Mouse (Mus musculus) forebrain, embryonic 13.5 days (tissue): ENCODE results near the gene Large1. TPM values are rescaled to one million over a fixed set of nuclear protein-coding genes. Genes with fewer than 3 reads are reported as not detected.

Experiments
- ATAC-seq: fragments of 200-750 bp; cut with Nextera tagmentation; 2 replicates; pipeline ENCODE4 v1.8.0; 2017
- H3K27ac ChIP-seq: fragments of 300-500 bp; sonication (generic); 2 replicates; pipeline ENCODE4 v1.5.1; 2015; ENCODE audit warnings: inconsistent platforms, mild to moderate bottlenecking, moderate library complexity
- H3K27me3 ChIP-seq: fragments of 300-500 bp; sonication (generic); 2 replicates; pipeline ENCODE4 v1.6.1; 2015; ENCODE audit warnings: mild to moderate bottlenecking, inconsistent platforms
- H3K36me3 ChIP-seq: fragments of 300-500 bp; sonication (generic); 2 replicates; pipeline ENCODE4 v1.6.1; 2015; ENCODE audit warnings: mild to moderate bottlenecking, inconsistent platforms; ENCODE audit not compliant: poor library complexity, severe bottlenecking
- H3K4me1 ChIP-seq: fragments of 300-500 bp; sonication (generic); 2 replicates; pipeline ENCODE4 v1.6.1; 2015; ENCODE audit warnings: inconsistent platforms
- H3K4me2 ChIP-seq: fragments of 300-500 bp; sonication (generic); 2 replicates; pipeline ENCODE4 v1.6.1; 2015; ENCODE audit warnings: inconsistent platforms, mild to moderate bottlenecking, moderate library complexity
- H3K4me3 ChIP-seq: fragments of 300-500 bp; sonication (generic); 2 replicates; pipeline ENCODE4 v1.5.1; 2015; ENCODE audit warnings: mild to moderate bottlenecking, inconsistent platforms
- H3K9ac ChIP-seq: fragments of 300-500 bp; sonication (generic); 2 replicates; pipeline ENCODE4 v1.6.1; 2015; ENCODE audit warnings: mild to moderate bottlenecking, inconsistent platforms
- H3K9me3 ChIP-seq: fragments of 300-500 bp; sonication (generic); replicated peaks from 2 replicates; pipeline ENCODE4 v1.6.1; 2016; ENCODE audit warnings: inconsistent platforms
- WGBS: fragments of 180-500 bp; shearing (Covaris S2); methylation state at CpG from one replicate; pipeline ENCODE4 v1.1.7; 2015; 5-methylcytosine and 5-hydroxymethylcytosine counted together
- polyA plus RNA-seq: library from polyadenylated mRNA; unstranded; fragments of >200 nt; fragmentation: Nextera tagmentation; extraction: Ambion mirVana; gene quantifications from 2 replicates; pipeline ENCODE4 v1.2.1, GENCODE M21; 2015

Gene Large1
- polyA plus RNA-seq, 1 experiment from 2014 or later: 10.5 TPM

- no peak overlapping the region for H3K4me2 ChIP-seq
- H3K27ac ChIP-seq: no peak overlapping the region
- no peak for ATAC-seq
- H3K9ac ChIP-seq: no peak overlapping the region
- H3K9me3 ChIP-seq: no peaks in the 10 kb centered on the region; the same call in 1 of the 2 replicates
- 85% methylated on average over 1 of the region's 1 CpGs for WGBS
- no peaks in the 10 kb centered on the region for H3K4me1 ChIP-seq
- H3K36me3 ChIP-seq: no peaks in the 10 kb centered on the region
- H3K4me3 ChIP-seq: no peak overlapping the region
- no peaks in the 10 kb centered on the region for H3K27me3 ChIP-seq
Observed at GRCm38 (mm10) chr8:73054726-73055125, 298.6 kb downstream of the Large1 start.

GRCm38 (mm10) chr8:73053878-73054277 lies 299.5 kb downstream of the Large1 start:
- no peaks in the 10 kb centered on the region for H3K27me3 ChIP-seq
- no peaks in the 10 kb centered on the region for H3K4me1 ChIP-seq
- no peaks in the 10 kb centered on the region; the same call in 1 of the 2 replicates for H3K9me3 ChIP-seq
- no peaks in the 10 kb centered on the region for H3K36me3 ChIP-seq
- no peak overlapping the region for H3K27ac ChIP-seq
- no peak for ATAC-seq
- no peak overlapping the region for H3K4me2 ChIP-seq
- H3K4me3 ChIP-seq: no peak overlapping the region
- no peak overlapping the region for H3K9ac ChIP-seq
- 86% methylated on average over 3 of the region's 3 CpGs for WGBS

- Histone ChIP-seq H3K4me3 (no peak overlapping the region), H3K9me3 (no peaks in the 10 kb centered on the region), H3K9ac (no peak overlapping the region), H3K27ac (no peak overlapping the region), H3K27me3 (no peaks in the 10 kb centered on the region), H3K4me1 (no peaks in the 10 kb centered on the region), H3K4me2 (no peak overlapping the region), H3K36me3 (no peaks in the 10 kb centered on the region)
- WGBS: 100% methylated on average over 1 of the region's 1 CpGs
- no peak for ATAC-seq
Observed at GRCm38 (mm10) chr8:73052414-73052813, 300.9 kb downstream of the Large1 start.

GRCm38 (mm10) chr8:73048136-73048535 lies 305.2 kb downstream of the Large1 start:
- H3K36me3 ChIP-seq: no peaks in the 10 kb centered on the region
- H3K27me3 ChIP-seq: no peaks in the 10 kb centered on the region
- ATAC-seq: no peak
- WGBS: 95% methylated on average over 3 of the region's 3 CpGs
- no peak overlapping the region for H3K9ac ChIP-seq
- H3K4me1 ChIP-seq: no peaks in the 10 kb centered on the region
- no peaks in the 10 kb centered on the region for H3K9me3 ChIP-seq
- no peak overlapping the region for H3K4me3 ChIP-seq
- H3K4me2 ChIP-seq: no peak overlapping the region
- no peak overlapping the region for H3K27ac ChIP-seq

- Histone ChIP-seq H3K27me3 (no peaks in the 10 kb centered on the region), H3K4me2 (no peak overlapping the region), H3K9ac (no peak overlapping the region), H3K4me3 (no peak overlapping the region), H3K36me3 (no peaks in the 10 kb centered on the region), H3K9me3 (no peaks in the 10 kb centered on the region), H3K27ac (no peak overlapping the region), H3K4me1 (no peaks in the 10 kb centered on the region)
- no peak for ATAC-seq
Observed at GRCm38 (mm10) chr8:73029787-73030186, 323.6 kb downstream of the Large1 start.

GRCm38 (mm10) chr8:73018241-73018640 lies 335.1 kb downstream of the Large1 start:
- Histone ChIP-seq H3K27ac (no peak overlapping the region), H3K27me3 (no peaks in the 10 kb centered on the region), H3K36me3 (no peaks in the 10 kb centered on the region), H3K4me1 (no peaks in the 10 kb centered on the region), H3K4me2 (no peak overlapping the region), H3K9ac (no peak overlapping the region), H3K4me3 (no peak overlapping the region), H3K9me3 (no peaks in the 10 kb centered on the region)
- 77% methylated on average over 1 of the region's 1 CpGs for WGBS
- ATAC-seq: no peak

GRCm38 (mm10) chr8:73017601-73018000 lies 335.7 kb downstream of the Large1 start:
- H3K27ac ChIP-seq: no peak overlapping the region
- H3K36me3 ChIP-seq: no peaks in the 10 kb centered on the region
- no peak overlapping the region for H3K4me2 ChIP-seq
- no peaks in the 10 kb centered on the region for H3K9me3 ChIP-seq
- no peak overlapping the region for H3K9ac ChIP-seq
- WGBS: 95% methylated on average over 1 of the region's 1 CpGs
- no peaks in the 10 kb centered on the region for H3K4me1 ChIP-seq
- H3K4me3 ChIP-seq: no peak overlapping the region
- H3K27me3 ChIP-seq: no peaks in the 10 kb centered on the region
- no peak for ATAC-seq

GRCm38 (mm10) chr8:73016303-73016702 lies 337.0 kb downstream of the Large1 start:
- H3K4me3 ChIP-seq: no peak overlapping the region
- no peaks in the 10 kb centered on the region for H3K36me3 ChIP-seq
- H3K27ac ChIP-seq: no peak overlapping the region
- H3K4me1 ChIP-seq: no peaks in the 10 kb centered on the region
- WGBS: 85% methylated on average over 2 of the region's 2 CpGs
- no peaks in the 10 kb centered on the region for H3K27me3 ChIP-seq
- no peak overlapping the region for H3K4me2 ChIP-seq
- no peaks in the 10 kb centered on the region for H3K9me3 ChIP-seq
- ATAC-seq: no peak
- no peak overlapping the region for H3K9ac ChIP-seq

GRCm38 (mm10) chr8:73007489-73007888 lies 345.9 kb downstream of the Large1 start:
- H3K4me3 ChIP-seq: no peak overlapping the region
- H3K36me3 ChIP-seq: no peaks in the 10 kb centered on the region
- no peak overlapping the region for H3K4me2 ChIP-seq
- WGBS: 66% methylated on average over 2 of the region's 2 CpGs
- H3K9me3 ChIP-seq: no peaks in the 10 kb centered on the region
- H3K4me1 ChIP-seq: no peaks in the 10 kb centered on the region
- no peaks in the 10 kb centered on the region for H3K27me3 ChIP-seq
- no peak overlapping the region for H3K9ac ChIP-seq
- ATAC-seq: peak; percentile 50; the same call in 1 of the 2 replicates
- no peak overlapping the region for H3K27ac ChIP-seq

- ATAC-seq: peak; percentile 73
- Histone ChIP-seq H3K27ac (no peak overlapping the region), H3K27me3 (no peaks in the 10 kb centered on the region), H3K9me3 (no peaks in the 10 kb centered on the region), H3K36me3 (no peaks in the 10 kb centered on the region), H3K9ac (no peak overlapping the region), H3K4me3 (no peak overlapping the region), H3K4me2 (no peak overlapping the region), H3K4me1 (no peaks in the 10 kb centered on the region)
- WGBS: 42% methylated on average over 2 of the region's 2 CpGs
Observed at GRCm38 (mm10) chr8:73003858-73004257, 349.5 kb downstream of the Large1 start.

- Histone ChIP-seq H3K27me3 (no peaks in the 10 kb centered on the region), H3K27ac (no peak overlapping the region), H3K9ac (no peak overlapping the region), H3K36me3 (no peaks in the 10 kb centered on the region), H3K4me1 (no peaks in the 10 kb centered on the region), H3K9me3 (no peaks in the 10 kb centered on the region), H3K4me3 (no peak overlapping the region), H3K4me2 (no peak overlapping the region)
- 86% methylated on average over 1 of the region's 1 CpGs for WGBS
- ATAC-seq: no peak
Observed at GRCm38 (mm10) chr8:72993831-72994230, 359.5 kb downstream of the Large1 start.

GRCm38 (mm10) chr8:72990425-72990824 lies 362.9 kb downstream of the Large1 start:
- Histone ChIP-seq H3K27me3 (no peaks in the 10 kb centered on the region), H3K4me2 (no peak overlapping the region), H3K9me3 (no peaks in the 10 kb centered on the region), H3K9ac (no peak overlapping the region), H3K4me3 (no peak overlapping the region), H3K4me1 (no peaks in the 10 kb centered on the region), H3K27ac (no peak overlapping the region), H3K36me3 (no peaks in the 10 kb centered on the region)
- 40% methylated on average over 2 of the region's 2 CpGs for WGBS
- ATAC-seq: no peak

GRCm38 (mm10) chr8:72982832-72983231 lies 370.5 kb downstream of the Large1 start:
- no peak overlapping the region for H3K9ac ChIP-seq
- H3K4me1 ChIP-seq: no peaks in the 10 kb centered on the region
- H3K27ac ChIP-seq: no peak overlapping the region
- H3K9me3 ChIP-seq: no peaks in the 10 kb centered on the region
- no peaks in the 10 kb centered on the region for H3K27me3 ChIP-seq
- WGBS: 97% methylated on average over 1 of the region's 1 CpGs
- H3K4me2 ChIP-seq: no peak overlapping the region
- H3K4me3 ChIP-seq: no peak overlapping the region
- H3K36me3 ChIP-seq: no peaks in the 10 kb centered on the region
- no peak for ATAC-seq
